14 mouse cellular contexts compared by ENCODE assay signal in the genomic region with DNA sequence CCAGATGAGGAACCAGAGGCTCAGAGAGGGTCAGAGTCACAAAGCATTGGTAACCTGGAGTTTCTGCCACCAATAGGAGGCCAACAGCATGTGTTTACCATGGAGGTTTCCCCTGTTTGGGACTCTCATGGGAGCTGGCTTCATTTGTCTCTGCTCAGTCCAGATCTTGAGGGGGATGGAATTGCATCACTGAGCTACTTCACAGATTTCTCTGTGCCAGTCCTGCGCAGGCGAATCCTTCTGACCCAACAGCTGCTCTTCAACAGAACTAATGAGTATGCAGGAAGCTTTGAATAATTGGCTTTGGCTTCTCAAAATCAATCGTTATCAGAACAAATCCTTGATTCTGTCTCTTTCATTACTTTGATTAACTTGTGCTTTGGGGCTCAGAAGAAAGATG.
"Had no signal": no experiment of that assay in that cellular context is flagged by ENCODE, and none has a peak within 500 bp of the region (broad histone marks: within the 10 kb centered on the region; RNA-seq: fewer than 3 reads in every experiment).

No protein-coding gene starts in this region.

- ATAC-seq: liver, embryonic 12.5 days had no signal

- H3K9ac ChIP-seq: limb, embryonic 15.5 days; liver, embryonic 12.5 days; lung, embryonic 14.5 days; neural tube, embryonic 15.5 days had no signal

- H3K4me3 ChIP-seq: limb, embryonic 15.5 days; liver, embryonic 12.5 days; midbrain, embryonic 10.5 days; myocyte; neural tube, embryonic 15.5 days had no signal

- DNase-seq: kidney, adult 18-20 months; kidney, postnatal 25 days; lung, embryonic 14.5 days; lung, postnatal 10 days; lung, postnatal 4 days; midbrain, embryonic 14.5 days; right cerebral cortex, adult 18-20 months; thymus, postnatal 14 days had no signal

- H3K27me3 ChIP-seq: limb, embryonic 15.5 days; liver, embryonic 12.5 days; neural tube, embryonic 15.5 days had no signal

- H3K36me3 ChIP-seq: limb, embryonic 15.5 days; liver, embryonic 12.5 days; midbrain, embryonic 10.5 days; neural tube, embryonic 15.5 days had no signal

- H3K4me2 ChIP-seq: limb, embryonic 15.5 days; liver, embryonic 12.5 days; lung, embryonic 14.5 days; neural tube, embryonic 15.5 days had no signal

- H3K4me1 ChIP-seq: limb, embryonic 15.5 days; neural tube, embryonic 15.5 days had no signal

- H3K27ac ChIP-seq: limb, embryonic 15.5 days; midbrain, embryonic 10.5 days; neural tube, embryonic 15.5 days; stomach, postnatal 0 days had no signal

- H3K9me3 ChIP-seq: limb, embryonic 15.5 days; liver, embryonic 12.5 days; midbrain, embryonic 10.5 days; neural tube, embryonic 15.5 days had no signal
